Mouse (Mus musculus) small intestine, adult 2 months (tissue): ENCODE measurements around the gene Sorcs2.

Experiments
- CTCF ChIP-seq: fragments of 200-500 bp; IDR thresholded peaks from 2 replicates; pipeline ENCODE4 v1.5.1; 2012; ENCODE audit warnings: low read depth, mild to moderate bottlenecking, control low read depth, inconsistent platforms, low read length, moderate library complexity, mixed read lengths; ENCODE audit not compliant: insufficient replicate concordance, insufficient read length; ENCODE audit errors: extremely low read depth
- POLR2A ChIP-seq: fragments of 200-500 bp; IDR thresholded peaks from 2 replicates; pipeline ENCODE4 v1.6.1; 2012; ENCODE audit warnings: low read depth, mild to moderate bottlenecking, control low read depth, inconsistent platforms, low read length, moderate library complexity

DNA sequence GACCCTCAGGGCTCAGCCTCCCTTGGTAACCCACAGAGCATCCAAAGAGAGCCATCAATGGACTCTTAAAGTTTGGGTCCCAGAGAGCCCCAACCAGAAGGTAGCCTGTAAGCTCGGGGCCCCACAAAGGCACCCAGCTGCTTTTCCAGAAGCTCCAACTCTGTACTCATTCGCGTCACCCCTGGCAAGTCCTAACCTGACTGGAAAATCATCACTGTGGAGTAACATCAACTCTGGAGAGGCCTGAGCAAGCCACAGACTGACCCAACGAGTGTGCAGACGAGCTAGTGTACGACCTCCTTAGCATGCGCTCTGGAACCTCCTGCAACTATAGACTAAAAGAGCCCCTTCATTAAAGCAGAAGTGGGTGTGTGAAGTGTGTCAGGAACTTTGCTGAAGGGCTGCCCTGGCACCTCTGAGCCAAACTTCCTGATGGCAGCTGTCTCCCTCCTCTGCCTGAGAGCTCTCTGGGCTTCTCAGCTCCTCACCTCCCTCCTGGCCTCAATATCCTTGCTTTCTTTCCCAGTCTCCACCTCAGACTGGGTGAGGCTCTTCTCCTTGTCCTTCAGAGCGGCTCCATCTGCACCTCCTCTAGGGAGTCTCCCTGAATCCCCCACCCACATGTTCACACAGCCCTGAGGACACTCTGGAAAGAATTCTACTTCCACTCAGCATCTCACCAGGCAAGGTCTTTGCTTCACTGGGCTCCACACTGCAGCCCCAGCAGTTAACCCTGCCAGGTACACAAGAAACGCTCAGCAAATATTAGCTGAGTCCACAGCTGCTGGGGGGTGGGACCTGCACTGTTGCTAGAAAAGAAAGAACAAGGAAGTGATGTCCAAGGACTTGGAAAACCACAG, 8.0 kb downstream of the Sorcs2 start:
- TF ChIP-seq CTCF: no peak
- no peak for TF ChIP-seq POLR2A
